9 mouse cellular contexts compared by ENCODE assay signal in the genomic region with DNA sequence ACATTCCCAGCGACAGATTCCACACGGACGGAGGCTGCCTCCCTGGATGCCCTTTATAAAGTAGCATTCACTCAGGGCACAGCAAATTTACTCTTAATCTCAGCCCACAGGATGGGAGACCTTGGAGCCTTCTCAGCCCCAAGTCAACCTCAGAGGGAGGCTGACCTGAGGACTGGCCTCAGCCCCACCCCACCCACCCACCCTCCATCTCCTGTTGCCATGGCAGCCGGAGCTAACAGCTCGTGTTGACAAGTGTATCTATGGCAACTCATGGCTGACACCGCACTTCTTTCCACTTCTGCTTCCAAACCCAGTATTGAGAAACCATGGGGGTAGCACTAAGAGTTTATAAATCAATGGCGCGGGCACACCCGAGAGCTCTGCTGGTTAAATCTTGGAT. TPM values are rescaled to one million over a fixed set of nuclear protein-coding genes. Genes with fewer than 3 reads are reported as not detected.
A peak's percentile ranks its signal among the peaks of the same experiment; 100 is the strongest.
DNase-seq lines count a peak whose midpoint lies in the region; ATAC-seq and TF ChIP-seq lines count a peak whose summit lies in the region.
"Had no signal": no experiment of that assay in that cellular context is flagged by ENCODE, and none has a peak within 500 bp of the region (broad histone marks: within the 10 kb centered on the region; RNA-seq: fewer than 3 reads in every experiment).

No protein-coding gene starts in this region.

- no peak overlapping the region for H3K9ac ChIP-seq in hindbrain, postnatal 0 days (replicated peaks; ENCODE audit: low read length)
- no peak overlapping the region for H3K9ac ChIP-seq in midbrain, embryonic 11.5 days (ENCODE audit: low read length)

- H3K36me3 ChIP-seq in hindbrain, postnatal 0 days (ENCODE audit: insufficient read depth, low read length): no peaks in the 10 kb centered on the region
- no peaks in the 10 kb centered on the region for H3K36me3 ChIP-seq in midbrain, embryonic 11.5 days (ENCODE audit: control insufficient read depth, insufficient read depth, low read length)

- H3K4me3 ChIP-seq in hindbrain, postnatal 0 days (ENCODE audit: low read length): no peak overlapping the region
- no peak overlapping the region for H3K4me3 ChIP-seq in midbrain, embryonic 11.5 days (ENCODE audit: low read depth, low read length)

- WGBS in hindbrain, postnatal 0 days: 23% methylated on average over 9 of the region's 9 CpGs
- 35% methylated on average over 9 of the region's 9 CpGs for WGBS in midbrain, embryonic 11.5 days

- no peaks in the 10 kb centered on the region for H3K27me3 ChIP-seq in hindbrain, postnatal 0 days (ENCODE audit: insufficient read depth, low read length)
- H3K27me3 ChIP-seq in midbrain, embryonic 11.5 days (ENCODE audit: control insufficient read depth, insufficient read depth, low read length): no peaks in the 10 kb centered on the region

- no peaks in the 10 kb centered on the region for H3K4me1 ChIP-seq in hindbrain, postnatal 0 days (ENCODE audit: insufficient read depth, low read length)
- H3K4me1 ChIP-seq in midbrain, embryonic 11.5 days (ENCODE audit: control insufficient read depth, insufficient read depth, low read length): peaks cover 7% of the 10 kb centered on the region; the same call in 1 of the 2 replicates

- 0 out of 2 replicates have a peak overlapping the region, but pooled peaks have one; percentile 8 for H3K27ac ChIP-seq in hindbrain, postnatal 0 days
- H3K27ac ChIP-seq in midbrain, embryonic 11.5 days (ENCODE audit: low read depth, low read length): no peak overlapping the region
- H3K27ac ChIP-seq: macrophage had no signal

- TF ChIP-seq CTCF in hindbrain, postnatal 0 days (IDR thresholded peaks at IDR 0.05; ENCODE audit: low read depth): no peak

- peak; percentile 57 for ATAC-seq in hindbrain, postnatal 0 days
- peak; percentile 84 for ATAC-seq in midbrain, embryonic 11.5 days (ENCODE audit: low FRiP score)

- no peaks in the 10 kb centered on the region for H3K9me3 ChIP-seq in hindbrain, postnatal 0 days (ENCODE audit: low read length)
- H3K9me3 ChIP-seq in midbrain, embryonic 11.5 days (ENCODE audit: control insufficient read depth, low read length): no peaks in the 10 kb centered on the region

- no peak overlapping the region for H3K4me2 ChIP-seq in hindbrain, postnatal 0 days (ENCODE audit: low read depth, low read length)
- H3K4me2 ChIP-seq in midbrain, embryonic 11.5 days: no peak overlapping the region

- intact Hi-C loops in left cerebral cortex, postnatal 36 days (cut with DNase I): no loop called here

- DNase-seq in ZHBTc4 (ENCODE audit: low read depth, low spot score): peak; percentile 48
- peak; percentile 69 for DNase-seq in embryo, embryonic 11 days
- peak; percentile 30 for DNase-seq in hindbrain, postnatal 0 days (ENCODE audit: low spot score)
- DNase-seq in midbrain, embryonic 11.5 days (ENCODE audit: low spot score, missing footprints): peak; percentile 81
- no peak for DNase-seq in left cerebral cortex, postnatal 36 days (ENCODE audit: low spot score in 2 of 2)
- no peak for DNase-seq in ovary, postnatal 10 days (ENCODE audit: low spot score)
- no peak for DNase-seq in gastrocnemius, postnatal 4 days (ENCODE audit: low spot score in 2 of 2)
- DNase-seq in cerebellum, postnatal 36 days: no peak

RNA-seq across cellular contexts. Expression of a gene that starts 20.4 kb away (rescaled TPM):
- total RNA-seq in hindbrain, postnatal 0 days (2014; rRNA removed): 2.8 and 3.9 TPM in 2 replicates
- 3.8 and 4.2 TPM in 2 replicates for polyA plus RNA-seq in hindbrain, postnatal 0 days (2015; fragmentation: Nextera tagmentation; extraction: Ambion mirVana)
- polyA plus RNA-seq in midbrain, embryonic 11.5 days (2014; fragmentation: Nextera tagmentation; extraction: Ambion mirVana): 0.70 and 1.1 TPM in 2 replicates
- 1 to 10 TPM; 1.9 to 3.4 TPM for total RNA-seq in left cerebral cortex, postnatal 36 days (2021)
- 10 to 100 TPM in 1 of 2 experiments, 1 to 10 TPM in 1; 8.1 to 10.5 TPM for total RNA-seq in gastrocnemius, postnatal 4 days (2021)

Comparison
In these comparisons a context has a peak if more than half of its experiments do, and no peak if none do; other contexts are left out.
1. DNase-seq: peak in ZHBTc4 (single experiment), embryo, embryonic 11 days (single experiment), hindbrain, postnatal 0 days (single experiment) and midbrain, embryonic 11.5 days (single experiment); none in left cerebral cortex, postnatal 36 days (0 of 2), ovary, postnatal 10 days (single experiment), gastrocnemius, postnatal 4 days (0 of 2) and cerebellum, postnatal 36 days (0 of 2).